Mouse (Mus musculus): Measurements from ENCODE around the gene Adgrv1. TPM values are rescaled to one million over a fixed set of nuclear protein-coding genes. Genes with fewer than 3 reads are reported as not detected.
"Not testable (repeated sequence)": the region's sequence is repeated elsewhere in the genome, so short reads cannot be mapped to it uniquely, and the experiment has no call there.

Adgrv1 gene
- polyA plus RNA-seq, 1 experiment from 2014 or later, result 16.6 TPM

DNA sequence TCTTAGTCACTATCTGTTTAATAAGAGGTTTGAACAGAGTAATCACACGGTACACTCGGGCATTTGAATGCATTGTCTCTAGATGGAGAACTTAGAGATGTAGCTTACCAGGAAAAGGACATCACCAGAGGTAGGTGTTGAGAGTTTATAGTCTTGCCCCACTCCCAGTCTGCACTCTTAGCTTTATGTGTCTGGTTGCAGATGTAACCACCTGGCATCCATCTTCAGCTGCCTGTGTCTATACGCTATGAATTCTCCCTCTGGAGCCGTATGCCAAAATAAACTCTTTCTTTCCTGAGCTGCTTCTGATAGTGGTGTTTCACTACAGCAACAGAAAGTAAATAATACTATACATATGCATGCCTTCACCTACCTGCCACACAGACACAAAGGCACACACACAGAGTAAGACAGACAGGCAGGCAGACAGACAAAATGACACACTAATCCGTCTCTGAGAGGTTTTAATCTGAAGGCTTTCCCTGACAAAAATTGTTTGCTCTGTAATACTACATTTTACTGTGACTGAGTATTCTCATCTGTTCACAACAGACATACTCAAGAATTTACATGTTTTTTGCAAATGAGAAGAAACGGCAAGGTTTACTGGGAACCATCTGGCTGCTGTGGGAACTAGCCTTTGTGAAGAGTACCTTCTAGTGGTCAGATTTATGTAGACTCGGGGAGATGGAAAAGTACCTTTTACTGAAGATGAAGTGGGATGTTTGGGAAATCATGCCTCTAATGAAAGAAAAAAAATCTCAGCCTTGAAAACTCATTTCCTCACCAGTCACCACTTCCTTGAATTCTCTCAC is 318.4 kb downstream of the Adgrv1 start:
- H3K36me3 ChIP-seq, result no peaks in the 10 kb centered on the region
- no peak overlapping the region for H3K4me3 ChIP-seq
- H3K27me3 ChIP-seq, result no peaks in the 10 kb centered on the region
- no peak overlapping the region for H3K27ac ChIP-seq (replicated peaks)
- H3K4me1 ChIP-seq (replicated peaks), result no peaks in the 10 kb centered on the region; the same call in 1 of the 2 replicates
- no peak for ATAC-seq (ENCODE audit: low read depth)
- WGBS, result 72% methylated on average over 7 of the region's 7 CpGs
- no peak overlapping the region for H3K4me2 ChIP-seq
- no peaks in the 10 kb centered on the region for H3K9me3 ChIP-seq
- no peak overlapping the region for H3K9ac ChIP-seq

GRCm38 (mm10) chr13:81312148-81312547 is 320.8 kb downstream of the Adgrv1 start:
- Histone ChIP-seq H3K27ac (replicated peaks) (no peak overlapping the region), H3K9me3 (no peaks in the 10 kb centered on the region), H3K36me3 (no peaks in the 10 kb centered on the region), H3K4me2 (no peak overlapping the region), H3K4me1 (replicated peaks) (no peaks in the 10 kb centered on the region; the same call in 1 of the 2 replicates), H3K9ac (no peak overlapping the region), H3K4me3 (no peak overlapping the region), H3K27me3 (no peaks in the 10 kb centered on the region)
- no peak for ATAC-seq (ENCODE audit: low read depth)
- 73% methylated on average over 5 of the region's 5 CpGs for WGBS

DNA sequence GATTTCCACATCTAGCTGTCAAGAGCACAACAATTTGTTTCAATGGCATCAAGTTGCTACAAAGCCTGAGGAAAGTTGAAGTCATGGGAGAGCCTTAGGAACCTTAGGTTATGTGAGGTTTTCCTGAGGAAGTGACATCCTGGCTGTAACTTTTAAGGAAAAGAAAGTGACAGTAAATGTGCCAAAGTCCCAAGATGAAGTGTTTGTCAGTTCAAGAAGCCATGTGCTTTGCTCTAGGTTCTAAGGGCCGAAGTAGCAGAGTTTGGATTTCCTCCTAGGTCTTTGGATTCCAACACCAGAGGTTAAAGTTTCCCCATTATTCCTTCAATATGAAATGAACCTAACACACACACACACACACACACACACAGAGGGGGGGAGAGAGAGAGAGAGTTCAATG is 332.1 kb downstream of the Adgrv1 start:
- no peak overlapping the region for H3K4me2 ChIP-seq
- H3K9me3 ChIP-seq, result no peaks in the 10 kb centered on the region
- no peak overlapping the region for H3K27ac ChIP-seq (replicated peaks)
- no peak overlapping the region for H3K4me3 ChIP-seq
- no peaks in the 10 kb centered on the region for H3K36me3 ChIP-seq
- ATAC-seq (ENCODE audit: low read depth), result no peak
- no peaks in the 10 kb centered on the region for H3K4me1 ChIP-seq (replicated peaks)
- WGBS, result 89% methylated on average over 1 of the region's 1 CpGs
- H3K27me3 ChIP-seq, result no peaks in the 10 kb centered on the region
- no peak overlapping the region for H3K9ac ChIP-seq

DNA sequence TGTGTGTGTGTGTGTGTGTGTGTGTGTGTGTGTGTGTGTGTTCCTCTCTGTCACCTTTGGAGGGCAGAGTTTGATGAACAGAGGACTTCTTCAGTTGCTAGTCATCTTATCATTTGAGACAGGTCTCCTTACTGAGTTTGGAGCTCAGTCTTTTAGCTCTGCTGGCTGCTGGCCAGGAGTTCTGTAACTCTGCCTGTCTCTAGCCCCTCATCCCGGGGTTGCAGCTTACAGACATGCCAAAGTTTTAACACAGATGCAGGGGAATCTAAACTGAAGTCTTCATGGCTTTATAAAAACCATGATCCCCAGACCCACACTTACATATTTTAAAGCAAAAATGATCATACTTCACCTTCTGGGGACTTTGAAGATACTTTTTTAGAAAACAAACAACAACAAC is 338.8 kb downstream of the Adgrv1 start:
- Histone ChIP-seq H3K9ac (no peak overlapping the region), H3K36me3 (no peaks in the 10 kb centered on the region), H3K4me1 (replicated peaks) (no peaks in the 10 kb centered on the region), H3K27ac (replicated peaks) (no peak overlapping the region), H3K27me3 (no peaks in the 10 kb centered on the region), H3K9me3 (no peaks in the 10 kb centered on the region), H3K4me3 (no peak overlapping the region), H3K4me2 (no peak overlapping the region)
- 83% methylated on average over 1 of the region's 1 CpGs for WGBS
- ATAC-seq (ENCODE audit: low read depth), result no peak

- no peak overlapping the region for H3K27ac ChIP-seq (replicated peaks)
- no peaks in the 10 kb centered on the region for H3K4me1 ChIP-seq (replicated peaks)
- H3K9ac ChIP-seq, result no peak overlapping the region
- no peaks in the 10 kb centered on the region for H3K9me3 ChIP-seq
- no peak overlapping the region for H3K4me3 ChIP-seq
- no peaks in the 10 kb centered on the region for H3K27me3 ChIP-seq
- ATAC-seq (ENCODE audit: low read depth), result no peak
- WGBS, result 66% methylated on average over 6 of the region's 6 CpGs
- no peak overlapping the region for H3K4me2 ChIP-seq
- no peaks in the 10 kb centered on the region for H3K36me3 ChIP-seq
Measured at GRCm38 (mm10) chr13:81282193-81282592, 350.8 kb downstream of the Adgrv1 start.

DNA sequence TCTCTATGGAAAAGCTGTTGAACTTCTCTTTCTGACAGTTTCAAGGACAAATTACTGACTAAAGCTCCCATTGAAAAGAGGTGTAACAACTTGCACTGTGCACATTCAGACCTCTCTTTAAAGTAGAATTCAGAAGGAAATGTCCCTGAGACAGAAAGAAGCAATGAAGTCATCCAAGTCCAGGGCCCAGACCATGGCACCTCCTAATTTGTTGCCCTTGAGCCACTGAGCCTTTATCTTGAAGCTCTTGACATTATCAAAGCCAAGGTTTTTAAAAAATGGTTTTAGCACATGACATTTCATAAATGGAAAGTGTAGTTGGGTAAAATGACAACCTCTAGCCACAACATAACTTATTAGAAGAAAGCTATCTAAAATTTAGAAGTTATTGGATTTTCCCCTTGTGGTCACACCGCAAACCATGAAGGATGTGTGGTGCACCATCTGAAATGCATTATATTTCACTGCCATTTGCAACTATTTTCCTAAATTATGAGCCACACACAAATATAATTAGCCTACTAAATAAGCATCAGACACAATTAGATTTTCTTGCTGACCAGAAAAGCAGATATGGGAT is 352.2 kb downstream of the Adgrv1 start:
- no peak overlapping the region for H3K4me3 ChIP-seq
- 93% methylated on average over 1 of the region's 1 CpGs for WGBS

DNA sequence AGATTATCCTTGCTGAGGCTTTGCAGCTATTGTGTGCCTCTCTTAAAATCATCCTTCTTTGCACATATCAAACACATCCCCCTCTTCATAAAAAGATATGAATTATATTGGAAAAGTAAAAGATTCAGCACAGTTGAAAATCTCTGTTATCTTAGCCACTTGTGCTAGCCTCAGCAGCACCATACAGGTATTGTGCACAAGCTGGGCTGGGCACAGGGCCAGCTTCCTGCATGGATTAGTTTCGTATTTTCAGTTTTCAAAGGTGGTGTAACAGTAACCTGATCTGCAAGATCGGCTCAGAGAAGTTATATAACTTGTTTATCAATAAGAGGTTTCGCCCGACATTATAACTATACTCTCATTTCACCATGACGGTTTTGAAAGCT is 353.6 kb downstream of the Adgrv1 start:
- no peaks in the 10 kb centered on the region for H3K9me3 ChIP-seq
- no peak overlapping the region for H3K4me3 ChIP-seq
- H3K36me3 ChIP-seq, result no peaks in the 10 kb centered on the region
- H3K9ac ChIP-seq, result no peak overlapping the region
- H3K4me2 ChIP-seq, result no peak overlapping the region
- H3K27me3 ChIP-seq, result no peaks in the 10 kb centered on the region
- no peak for ATAC-seq (ENCODE audit: low read depth)
- WGBS, result 87% methylated on average over 5 of the region's 5 CpGs
- H3K27ac ChIP-seq (replicated peaks), result no peak overlapping the region
- no peaks in the 10 kb centered on the region for H3K4me1 ChIP-seq (replicated peaks)

More for the DNA sequence above, 352.2 kb downstream of the Adgrv1 start:
- Histone ChIP-seq H3K27ac (replicated peaks) (no peak overlapping the region), H3K9ac (no peak overlapping the region), H3K36me3 (no peaks in the 10 kb centered on the region), H3K4me1 (replicated peaks) (no peaks in the 10 kb centered on the region), H3K9me3 (no peaks in the 10 kb centered on the region), H3K27me3 (no peaks in the 10 kb centered on the region), H3K4me2 (no peak overlapping the region)
- ATAC-seq (ENCODE audit: low read depth), result no peak

GRCm38 (mm10) chr13:81278669-81279350 is 354.1 kb downstream of the Adgrv1 start:
- Histone ChIP-seq H3K36me3 (no peaks in the 10 kb centered on the region), H3K4me1 (replicated peaks) (no peaks in the 10 kb centered on the region), H3K9me3 (no peaks in the 10 kb centered on the region), H3K27me3 (no peaks in the 10 kb centered on the region), H3K4me2 (no peak overlapping the region), H3K9ac (no peak overlapping the region), H3K4me3 (no peak overlapping the region), H3K27ac (replicated peaks) (no peak overlapping the region)
- WGBS, result 87% methylated on average over 2 of the region's 2 CpGs
- ATAC-seq (ENCODE audit: low read depth), result no peak

- ATAC-seq (ENCODE audit: low read depth), result no peak
- H3K4me2 ChIP-seq, result no peak overlapping the region
- no peaks in the 10 kb centered on the region for H3K27me3 ChIP-seq
- H3K4me3 ChIP-seq, result no peak overlapping the region
- H3K36me3 ChIP-seq, result no peaks in the 10 kb centered on the region
- H3K9me3 ChIP-seq, result no peaks in the 10 kb centered on the region
- H3K4me1 ChIP-seq (replicated peaks), result no peaks in the 10 kb centered on the region
- WGBS, result 100% methylated on average over 1 of the region's 1 CpGs
- H3K27ac ChIP-seq (replicated peaks), result no peak overlapping the region
- no peak overlapping the region for H3K9ac ChIP-seq
Measured at GRCm38 (mm10) chr13:81273837-81274236, 359.1 kb downstream of the Adgrv1 start.

GRCm38 (mm10) chr13:81270396-81270795 is 362.6 kb downstream of the Adgrv1 start:
- WGBS, result 84% methylated on average over 6 of the region's 6 CpGs
- no peak for ATAC-seq (ENCODE audit: low read depth)
- H3K4me3 ChIP-seq, result no peak overlapping the region

DNA sequence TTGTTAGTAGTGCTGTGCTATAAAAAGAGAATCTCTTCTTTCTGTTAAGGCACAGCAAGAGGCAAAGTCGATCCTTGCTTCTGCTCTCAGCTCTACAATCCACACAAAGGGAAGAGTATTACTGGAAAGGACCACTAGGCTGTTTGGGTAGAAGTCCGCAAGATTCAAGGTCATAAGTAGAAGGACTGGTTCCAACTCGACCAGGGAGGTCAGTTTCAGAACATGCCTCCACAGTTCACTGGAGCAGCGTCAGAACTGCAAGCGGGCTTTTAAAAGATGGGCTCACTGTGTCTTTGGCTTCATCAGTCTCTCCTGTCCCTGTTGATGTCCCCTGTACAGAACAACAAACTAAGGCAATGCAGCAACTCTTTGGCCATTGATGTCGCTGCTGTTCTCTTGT is 363.9 kb downstream of the Adgrv1 start:
- Histone ChIP-seq H3K4me1 (replicated peaks) (no peaks in the 10 kb centered on the region), H3K36me3 (no peaks in the 10 kb centered on the region), H3K4me2 (no peak overlapping the region), H3K9me3 (no peaks in the 10 kb centered on the region), H3K4me3 (no peak overlapping the region), H3K9ac (no peak overlapping the region), H3K27ac (replicated peaks) (no peak overlapping the region), H3K27me3 (no peaks in the 10 kb centered on the region)
- WGBS, result 85% methylated on average over 6 of the region's 6 CpGs
- ATAC-seq (ENCODE audit: low read depth), result no peak

More at GRCm38 (mm10) chr13:81270396-81270795, 362.6 kb downstream of the Adgrv1 start:
- H3K9ac ChIP-seq, result no peak overlapping the region
- no peaks in the 10 kb centered on the region for H3K36me3 ChIP-seq
- H3K4me1 ChIP-seq (replicated peaks), result no peaks in the 10 kb centered on the region
- H3K27me3 ChIP-seq, result no peaks in the 10 kb centered on the region
- H3K27ac ChIP-seq (replicated peaks), result no peak overlapping the region
- H3K9me3 ChIP-seq, result no peaks in the 10 kb centered on the region
- H3K4me2 ChIP-seq, result no peak overlapping the region

- H3K4me2 ChIP-seq; H3K27me3 ChIP-seq; H3K27ac ChIP-seq (replicated peaks); H3K4me1 ChIP-seq (replicated peaks); ATAC-seq (ENCODE audit: low read depth); H3K9me3 ChIP-seq; H3K9ac ChIP-seq; H3K4me3 ChIP-seq; H3K36me3 ChIP-seq: not testable (repeated sequence)
- WGBS, result 82% methylated on average over 4 of the region's 4 CpGs
Measured at GRCm38 (mm10) chr13:81267489-81267888, 365.5 kb downstream of the Adgrv1 start.

All from neural tube, embryonic 13.5 days (tissue).